Mouse (Mus musculus) lung, adult 2 months (tissue): ENCODE measurements around the gene Tmem140.
A peak's percentile ranks its signal among the peaks of the same experiment; 100 is the strongest.

ENCODE experiments used
- CTCF ChIP-seq: fragments of 200-500 bp; IDR thresholded peaks from 2 replicates; pipeline ENCODE4 v1.5.1; 2011; ENCODE audit warnings: mild to moderate bottlenecking, low read length, control low read depth; ENCODE audit not compliant: insufficient read depth
- POLR2A ChIP-seq: fragments of 200-500 bp; IDR thresholded peaks from 2 replicates; pipeline ENCODE4 v1.6.1; 2011; ENCODE audit warnings: low read depth, mild to moderate bottlenecking, control low read depth, low read length, borderline replicate concordance; ENCODE audit errors: extremely low read depth

- TF ChIP-seq CTCF (peak; percentile 47), POLR2A (no peak)
These were observed 17.0 kb downstream of the Tmem140 start for GRCm38 (mm10) chr6:34879911-34880475.
